Mouse (Mus musculus): ENCODE measurements around the gene Rrnad1. TPM values are rescaled to one million over a fixed set of nuclear protein-coding genes. Genes with fewer than 3 reads are reported as not detected.
"Not testable (repeated sequence)": the region's sequence is repeated elsewhere in the genome, so short reads cannot be mapped to it uniquely, and the experiment has no call there.

Gene Rrnad1
- polyA plus RNA-seq, 1 experiment from 2014 or later: 20.0 TPM

- H3K4me2 ChIP-seq (replicated peaks; ENCODE audit: low read depth, low read length): no peak overlapping the region
- no peaks in the 10 kb centered on the region for H3K9me3 ChIP-seq (ENCODE audit: control insufficient read depth, low read depth, low read length)
- H3K4me1 ChIP-seq (ENCODE audit: control insufficient read depth, insufficient read depth, low read length): no peaks in the 10 kb centered on the region
- H3K4me3 ChIP-seq (ENCODE audit: low read depth, low read length): no peak overlapping the region
- 81% methylated on average over 3 of the region's 3 CpGs for WGBS
- no peak for ATAC-seq (ENCODE audit: insufficient number of reproducible peaks, insufficient read depth, low FRiP score, low read depth)
- no peak overlapping the region for H3K27ac ChIP-seq (ENCODE audit: low read length)
- no peaks in the 10 kb centered on the region for H3K27me3 ChIP-seq (ENCODE audit: control insufficient read depth, insufficient read depth, low read length)
- no peaks in the 10 kb centered on the region for H3K36me3 ChIP-seq (ENCODE audit: control insufficient read depth, insufficient read depth, low read length)
- no peak overlapping the region for H3K9ac ChIP-seq (replicated peaks; ENCODE audit: low read depth, low read length)
These were observed 37.1 kb downstream of the Rrnad1 start for GRCm38 (mm10) chr3:87893367-87893905.

- Histone ChIP-seq H3K27ac (ENCODE audit: low read length) (no peak overlapping the region), H3K9me3 (ENCODE audit: control insufficient read depth, low read depth, low read length) (no peaks in the 10 kb centered on the region), H3K36me3 (ENCODE audit: control insufficient read depth, insufficient read depth, low read length) (no peaks in the 10 kb centered on the region), H3K27me3 (ENCODE audit: control insufficient read depth, insufficient read depth, low read length) (no peaks in the 10 kb centered on the region), H3K9ac (replicated peaks; ENCODE audit: low read depth, low read length) (no peak overlapping the region), H3K4me1 (ENCODE audit: control insufficient read depth, insufficient read depth, low read length) (no peaks in the 10 kb centered on the region), H3K4me2 (replicated peaks; ENCODE audit: low read depth, low read length) (no peak overlapping the region), H3K4me3 (ENCODE audit: low read depth, low read length) (no peak overlapping the region)
- WGBS: 74% methylated on average over 3 of the region's 3 CpGs
- ATAC-seq (ENCODE audit: insufficient number of reproducible peaks, insufficient read depth, low FRiP score, low read depth): no peak
These were observed 39.0 kb downstream of the Rrnad1 start for GRCm38 (mm10) chr3:87891481-87891880.

- peaks cover 15% of the 10 kb centered on the region for H3K4me1 ChIP-seq (ENCODE audit: control insufficient read depth, insufficient read depth, low read length)
- ATAC-seq (ENCODE audit: insufficient number of reproducible peaks, insufficient read depth, low FRiP score, low read depth); H3K9me3 ChIP-seq (ENCODE audit: control insufficient read depth, low read depth, low read length); H3K9ac ChIP-seq (replicated peaks; ENCODE audit: low read depth, low read length); H3K27me3 ChIP-seq (ENCODE audit: control insufficient read depth, insufficient read depth, low read length); H3K36me3 ChIP-seq (ENCODE audit: control insufficient read depth, insufficient read depth, low read length); H3K4me2 ChIP-seq (replicated peaks; ENCODE audit: low read depth, low read length); H3K4me3 ChIP-seq (ENCODE audit: low read depth, low read length); H3K27ac ChIP-seq (ENCODE audit: low read length): not testable (repeated sequence)
- WGBS: 82% methylated on average over 4 of the region's 4 CpGs
These were observed 43.1 kb downstream of the Rrnad1 start for GRCm38 (mm10) chr3:87887400-87887799.

GRCm38 (mm10) chr3:87886416-87886815 lies 44.1 kb downstream of the Rrnad1 start:
- Histone ChIP-seq H3K4me1 (ENCODE audit: control insufficient read depth, insufficient read depth, low read length) (peaks cover 15% of the 10 kb centered on the region), H3K9ac (replicated peaks; ENCODE audit: low read depth, low read length) (no peak overlapping the region), H3K27ac (ENCODE audit: low read length) (no peak overlapping the region), H3K27me3 (ENCODE audit: control insufficient read depth, insufficient read depth, low read length) (no peaks in the 10 kb centered on the region), H3K9me3 (ENCODE audit: control insufficient read depth, low read depth, low read length) (no peaks in the 10 kb centered on the region), H3K4me2 (replicated peaks; ENCODE audit: low read depth, low read length) (peak overlapping the region; percentile 39), H3K4me3 (ENCODE audit: low read depth, low read length) (peak overlapping the region; percentile 100; the same call in 1 of the 2 replicates), H3K36me3 (ENCODE audit: control insufficient read depth, insufficient read depth, low read length) (no peaks in the 10 kb centered on the region; the same call in 1 of the 2 replicates)
- ATAC-seq (ENCODE audit: insufficient number of reproducible peaks, insufficient read depth, low FRiP score, low read depth): no peak
- WGBS: 83% methylated on average over 6 of the region's 6 CpGs

GRCm38 (mm10) chr3:87886004-87886365 lies 44.5 kb downstream of the Rrnad1 start:
- Histone ChIP-seq H3K9ac (replicated peaks; ENCODE audit: low read depth, low read length) (no peak overlapping the region), H3K27me3 (ENCODE audit: control insufficient read depth, insufficient read depth, low read length) (no peaks in the 10 kb centered on the region), H3K4me3 (ENCODE audit: low read depth, low read length) (peak overlapping the region; percentile 100), H3K36me3 (ENCODE audit: control insufficient read depth, insufficient read depth, low read length) (no peaks in the 10 kb centered on the region; the same call in 1 of the 2 replicates), H3K9me3 (ENCODE audit: control insufficient read depth, low read depth, low read length) (no peaks in the 10 kb centered on the region), H3K27ac (ENCODE audit: low read length) (no peak overlapping the region), H3K4me1 (ENCODE audit: control insufficient read depth, insufficient read depth, low read length) (peaks cover 15% of the 10 kb centered on the region), H3K4me2 (replicated peaks; ENCODE audit: low read depth, low read length) (peak overlapping the region; percentile 39)
- no peak for ATAC-seq (ENCODE audit: insufficient number of reproducible peaks, insufficient read depth, low FRiP score, low read depth)
- 16% methylated on average over 10 of the region's 10 CpGs for WGBS

GRCm38 (mm10) chr3:87885281-87886003 lies 45.1 kb downstream of the Rrnad1 start, which contains the start of gene Prcc:
Gene Prcc, minus strand, starts transcription at chr3:87885608.
- WGBS: under 1% methylated on average over 33 of the region's 33 CpGs
- Histone ChIP-seq H3K4me1 (ENCODE audit: control insufficient read depth, insufficient read depth, low read length) (peaks cover 15% of the 10 kb centered on the region), H3K4me2 (replicated peaks; ENCODE audit: low read depth, low read length) (peak within 1 kb of the TSS; percentile 94), H3K4me3 (ENCODE audit: low read depth, low read length) (peak within 1 kb of the TSS; percentile 100), H3K36me3 (ENCODE audit: control insufficient read depth, insufficient read depth, low read length) (no peaks in the 10 kb centered on the region; the same call in 1 of the 2 replicates), H3K27me3 (ENCODE audit: control insufficient read depth, insufficient read depth, low read length) (no peaks in the 10 kb centered on the region), H3K9ac (replicated peaks; ENCODE audit: low read depth, low read length) (peak within 1 kb of the TSS; percentile 95), H3K27ac (ENCODE audit: low read length) (peak within 1 kb of the TSS; percentile 91), H3K9me3 (ENCODE audit: control insufficient read depth, low read depth, low read length) (no peaks in the 10 kb centered on the region)
- peak; percentile 97 for ATAC-seq (ENCODE audit: insufficient number of reproducible peaks, insufficient read depth, low FRiP score, low read depth)

- Histone ChIP-seq H3K27me3 (ENCODE audit: control insufficient read depth, insufficient read depth, low read length) (no peaks in the 10 kb centered on the region), H3K27ac (ENCODE audit: low read length) (peak overlapping the region; percentile 91), H3K4me2 (replicated peaks; ENCODE audit: low read depth, low read length) (peak overlapping the region; percentile 94), H3K4me1 (ENCODE audit: control insufficient read depth, insufficient read depth, low read length) (peaks cover 15% of the 10 kb centered on the region), H3K9ac (replicated peaks; ENCODE audit: low read depth, low read length) (peak overlapping the region; percentile 95), H3K9me3 (ENCODE audit: control insufficient read depth, low read depth, low read length) (no peaks in the 10 kb centered on the region), H3K4me3 (ENCODE audit: low read depth, low read length) (peak overlapping the region; percentile 100), H3K36me3 (ENCODE audit: control insufficient read depth, insufficient read depth, low read length) (peaks cover 2% of the 10 kb centered on the region; the same call in 1 of the 2 replicates)
- WGBS: 0% methylated on average over 28 of the region's 28 CpGs
- ATAC-seq (ENCODE audit: insufficient number of reproducible peaks, insufficient read depth, low FRiP score, low read depth): peak; percentile 7; the same call in 1 of the 2 replicates
These were observed 45.7 kb downstream of the Rrnad1 start for GRCm38 (mm10) chr3:87884708-87885251.

GRCm38 (mm10) chr3:87884291-87884690 lies 46.2 kb downstream of the Rrnad1 start:
- Histone ChIP-seq H3K27me3 (ENCODE audit: control insufficient read depth, insufficient read depth, low read length) (no peaks in the 10 kb centered on the region), H3K4me1 (ENCODE audit: control insufficient read depth, insufficient read depth, low read length) (peaks cover 15% of the 10 kb centered on the region), H3K9me3 (ENCODE audit: control insufficient read depth, low read depth, low read length) (no peaks in the 10 kb centered on the region), H3K4me2 (replicated peaks; ENCODE audit: low read depth, low read length) (peak overlapping the region; percentile 94), H3K9ac (replicated peaks; ENCODE audit: low read depth, low read length) (peak overlapping the region; percentile 95), H3K27ac (ENCODE audit: low read length) (peak overlapping the region; percentile 91; the same call in 1 of the 2 replicates), H3K4me3 (ENCODE audit: low read depth, low read length) (peak overlapping the region; percentile 100), H3K36me3 (ENCODE audit: control insufficient read depth, insufficient read depth, low read length) (peaks cover 5% of the 10 kb centered on the region; the same call in 1 of the 2 replicates)
- no peak for ATAC-seq (ENCODE audit: insufficient number of reproducible peaks, insufficient read depth, low FRiP score, low read depth)
- 4% methylated on average over 3 of the region's 3 CpGs for WGBS

Data from stomach, embryonic 14.5 days (tissue).